Mouse (Mus musculus): ENCODE data around the gene Fam114a2. TPM values are rescaled to one million over a fixed set of nuclear protein-coding genes. Genes with fewer than 3 reads are reported as not detected.

Fam114a2 gene
- total RNA-seq, 1 experiment from 2014 or later = 43.7 TPM

DNA sequence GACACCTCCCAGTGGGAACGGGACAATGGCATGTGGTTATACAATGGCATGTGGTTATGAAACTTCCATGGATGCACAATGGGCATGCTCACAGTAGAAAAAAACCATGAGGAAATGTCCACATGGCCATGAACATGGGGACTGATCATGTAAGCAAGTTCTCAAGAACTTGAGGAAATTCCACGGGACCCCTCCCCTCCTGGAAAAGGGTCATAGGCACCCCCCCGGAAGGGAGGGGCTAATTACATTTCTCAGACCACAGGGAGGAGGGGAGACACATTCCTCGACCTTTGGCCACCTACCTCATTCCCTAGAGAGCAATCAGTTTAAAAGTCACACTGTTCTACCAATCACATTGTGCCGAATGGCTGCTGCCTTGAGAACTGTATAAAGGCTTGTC, 64.0 kb downstream of the Fam114a2 start:
- no peak for ATAC-seq (replicated peaks; ENCODE audit: low read depth, poor library complexity, severe bottlenecking)

DNA sequence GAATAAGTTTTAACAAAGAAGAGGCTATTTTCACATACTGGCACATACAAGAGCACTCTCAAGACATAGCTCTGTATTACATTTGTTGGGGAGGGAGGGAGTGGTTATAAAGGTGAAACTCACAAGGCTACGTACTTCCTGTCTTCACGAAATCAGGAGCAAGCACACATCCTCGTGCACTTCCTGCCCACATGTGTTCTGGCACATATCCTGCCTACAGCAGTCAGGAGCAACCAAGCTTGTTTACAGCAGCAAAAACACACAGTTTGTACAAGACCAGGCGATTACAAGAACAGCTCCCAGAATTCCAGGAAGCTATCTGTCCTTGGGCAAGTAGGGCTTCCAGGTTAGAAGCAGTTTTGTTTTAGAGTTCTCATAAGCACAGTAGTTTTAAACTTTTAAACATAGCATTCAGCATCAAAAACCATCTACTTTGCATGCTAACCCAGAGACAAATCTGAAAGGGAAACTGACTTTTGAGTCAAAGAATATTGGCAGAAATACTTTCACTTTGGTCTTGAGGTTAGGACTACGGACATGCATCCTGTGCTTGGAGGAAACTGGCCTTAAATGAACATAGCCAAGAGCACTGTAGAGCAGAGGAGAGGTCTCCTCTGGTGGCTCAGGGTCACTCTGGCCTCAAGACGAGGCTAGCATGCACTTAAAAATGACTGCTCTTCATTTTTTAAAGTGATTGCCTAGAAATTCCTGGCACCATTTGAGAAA, 73.0 kb downstream of the Fam114a2 start:
- ATAC-seq (replicated peaks; ENCODE audit: low read depth, poor library complexity, severe bottlenecking) = peak; percentile 97

DNA sequence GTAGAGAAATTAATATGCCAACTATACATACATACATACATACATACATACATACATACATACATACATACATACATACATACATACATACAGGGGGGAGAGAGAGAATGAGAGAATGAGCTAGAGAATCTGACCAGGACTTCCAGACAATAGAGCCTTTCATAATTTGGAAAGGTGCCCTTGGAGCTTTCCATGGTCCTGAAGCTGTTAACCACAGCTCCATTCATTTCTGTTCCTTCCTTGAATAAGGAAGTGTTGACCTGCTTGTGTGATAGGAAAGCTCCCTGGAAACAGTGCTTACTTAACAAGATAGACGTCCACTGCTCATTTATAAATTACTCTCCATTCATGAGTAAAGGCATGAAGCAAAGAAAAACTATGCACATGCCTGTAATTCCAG, 84.3 kb downstream of the Fam114a2 start:
- ATAC-seq (replicated peaks; ENCODE audit: low read depth, poor library complexity, severe bottlenecking) = peak; percentile 78

Other genes with a start within 250 kb of the Fam114a2 start
- gene Mfap3, start within 50 bp of the Fam114a2 start, total RNA-seq (2017) = 22.5 and 27.5 TPM in 2 replicates
- gene Galnt10, start 126.8 kb upstream of the Fam114a2 start, total RNA-seq (2017) = 9.2 and 15.1 TPM in 2 replicates

All from common myeloid progenitor, adult 5-6 weeks (primary cell).